Mouse (Mus musculus) kidney, postnatal 14 days (tissue): ENCODE results near the gene Dhrs2.

Experiments
- DNase-seq: peaks from one replicate; pipeline ENCODE4 v3.0.0; 2022; ENCODE audit warnings: mixed read lengths

Gene Dhrs2

DNA sequence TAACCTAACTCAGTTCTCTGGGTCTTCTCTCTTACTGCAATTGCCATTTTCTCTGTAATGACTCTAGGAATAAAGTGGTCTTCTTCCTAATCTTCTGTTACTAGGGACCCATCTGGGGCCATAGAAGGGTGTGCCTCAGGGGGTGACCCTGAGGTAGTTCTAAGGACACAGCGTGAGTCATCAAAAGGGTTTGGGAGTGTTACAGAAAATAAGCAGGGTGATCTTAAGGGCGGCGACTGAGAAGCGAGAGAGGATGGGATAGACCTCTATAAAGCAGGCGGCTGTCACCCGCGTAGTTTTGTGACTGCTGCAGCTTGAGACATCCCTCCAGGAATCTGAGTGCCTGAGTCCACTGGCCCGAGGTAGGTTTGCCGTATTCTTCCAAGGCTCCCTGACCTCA lies at the start of gene Dhrs2:
Gene Dhrs2, plus strand, starts transcription at position 301 of the 400 bp plus-strand sequence.
- no peak for DNase-seq

DNA sequence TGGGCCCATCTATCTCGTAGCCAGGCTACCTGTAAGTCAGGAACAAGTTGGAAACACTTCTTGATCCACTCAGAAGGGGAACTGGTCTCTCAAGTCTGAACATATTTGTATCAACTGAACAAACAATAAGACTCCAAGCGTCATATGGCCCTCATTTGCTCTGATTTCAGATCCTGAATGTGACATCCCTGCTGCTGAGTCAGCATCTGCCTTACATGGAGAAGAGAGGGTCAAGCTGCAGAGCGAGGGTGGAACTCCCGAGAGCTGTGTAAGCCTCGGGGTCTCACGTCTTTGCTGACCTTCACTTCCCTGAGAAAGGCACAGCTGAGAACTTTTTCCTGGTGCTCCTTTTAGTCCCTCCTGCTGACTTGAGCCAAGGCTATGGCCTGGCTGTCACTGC lies 47.6 kb upstream of the Dhrs2 start:
- DNase-seq = no peak

DNA sequence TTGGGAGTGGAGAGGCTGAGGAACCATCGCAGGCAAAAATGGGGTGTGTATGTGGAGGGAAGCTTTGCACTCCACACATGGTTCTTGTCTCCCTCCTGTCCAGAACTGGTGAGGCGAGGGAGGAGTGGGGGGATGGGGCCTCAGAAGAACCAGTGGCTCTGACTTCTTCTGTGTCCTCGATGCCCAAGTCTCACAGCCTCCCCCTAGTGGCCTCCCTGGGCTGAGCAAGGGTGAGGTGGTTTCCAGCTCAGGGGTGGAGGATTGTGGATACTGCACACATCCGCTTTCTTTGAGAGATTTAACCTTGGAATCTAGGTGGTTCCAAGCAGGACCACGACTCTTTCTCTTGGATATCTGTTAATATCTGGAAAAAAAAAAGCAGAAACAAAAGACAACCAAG lies 44.5 kb upstream of the Dhrs2 start:
- DNase-seq = peak; percentile 58

DNA sequence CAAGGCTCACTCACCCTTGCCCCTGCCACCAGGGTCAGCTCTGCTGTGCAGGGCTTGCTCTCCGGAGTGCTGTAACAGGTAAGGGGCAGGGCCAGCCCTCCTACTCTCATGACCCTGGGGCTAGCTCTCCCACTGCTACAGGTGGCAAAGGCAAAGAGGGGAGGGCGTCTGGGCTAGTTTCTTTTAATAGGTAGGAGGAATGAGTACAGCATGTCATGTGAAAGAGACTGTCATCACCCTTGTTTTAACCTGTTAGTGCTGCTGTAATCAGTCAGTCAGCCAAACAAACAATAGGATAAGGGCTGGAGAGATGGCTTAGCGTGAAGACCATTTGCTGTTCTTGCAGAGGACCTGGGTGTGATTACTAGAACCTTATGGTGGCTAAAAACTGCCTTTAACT lies 40.9 kb upstream of the Dhrs2 start:
- DNase-seq = no peak

DNA sequence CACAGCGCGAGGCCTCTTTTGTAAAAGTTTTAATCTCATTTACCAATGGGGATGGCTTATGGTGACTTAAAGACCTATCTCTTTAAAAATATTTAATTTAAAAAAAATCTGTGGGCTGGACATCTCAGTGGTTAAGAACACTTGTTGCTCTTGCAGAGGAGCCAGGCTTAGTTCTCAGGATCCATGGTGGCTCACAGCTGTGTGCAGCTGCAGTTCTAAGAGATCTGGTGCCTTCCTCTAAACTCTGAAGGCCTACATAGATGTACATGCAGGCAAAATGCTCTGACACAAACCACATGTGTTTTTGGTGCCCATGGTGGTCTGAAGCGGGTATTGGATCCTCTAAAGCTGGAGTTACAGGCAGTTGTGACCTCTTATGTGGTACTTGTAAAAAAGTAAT lies 38.6 kb upstream of the Dhrs2 start:
- no peak for DNase-seq

DNA sequence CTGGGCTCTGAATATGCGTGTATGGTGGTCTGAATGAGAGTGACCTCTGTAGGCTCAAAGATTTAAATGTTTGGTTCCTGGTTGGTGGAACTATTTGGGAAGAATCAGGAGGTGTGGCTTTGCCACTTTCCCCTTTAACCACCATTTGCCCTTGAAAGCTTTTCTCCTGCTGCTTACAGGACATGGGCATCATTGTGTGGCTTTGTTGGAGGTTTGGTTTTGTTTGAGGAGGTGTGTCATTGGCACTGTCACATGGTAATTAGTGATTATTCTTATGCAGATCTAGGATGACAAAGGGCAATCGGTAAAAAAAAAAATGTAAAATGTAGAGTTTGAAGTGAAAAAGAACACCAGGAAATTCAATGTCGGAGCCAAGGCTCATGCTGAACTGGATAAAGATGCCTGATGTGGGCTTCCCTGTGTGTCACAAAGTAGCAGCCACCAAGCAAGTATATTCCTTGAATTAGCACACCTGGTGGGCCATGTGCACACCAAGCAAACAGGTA lies 37.1 kb upstream of the Dhrs2 start:
- no peak for DNase-seq

DNA sequence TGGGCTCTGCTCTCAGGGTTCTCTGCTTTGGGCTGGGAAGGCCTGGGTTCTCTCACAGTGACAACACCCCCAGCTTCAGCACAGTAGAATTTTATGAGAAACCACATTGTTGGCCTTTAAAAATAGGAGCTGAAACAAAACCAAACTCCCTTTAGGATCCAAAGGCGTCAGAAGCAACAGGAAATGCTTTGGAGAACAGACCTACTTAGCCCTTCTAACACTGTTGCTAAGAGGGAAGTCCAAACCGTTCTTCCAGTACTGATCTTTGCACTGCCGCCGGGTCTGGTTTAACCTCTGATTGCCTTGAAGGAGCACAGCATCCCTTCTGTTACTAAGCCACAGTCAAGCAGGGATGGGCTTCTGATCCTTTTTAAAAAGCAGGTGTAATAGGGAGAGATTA lies 33.3 kb upstream of the Dhrs2 start:
- DNase-seq = peak; percentile 15

DNA sequence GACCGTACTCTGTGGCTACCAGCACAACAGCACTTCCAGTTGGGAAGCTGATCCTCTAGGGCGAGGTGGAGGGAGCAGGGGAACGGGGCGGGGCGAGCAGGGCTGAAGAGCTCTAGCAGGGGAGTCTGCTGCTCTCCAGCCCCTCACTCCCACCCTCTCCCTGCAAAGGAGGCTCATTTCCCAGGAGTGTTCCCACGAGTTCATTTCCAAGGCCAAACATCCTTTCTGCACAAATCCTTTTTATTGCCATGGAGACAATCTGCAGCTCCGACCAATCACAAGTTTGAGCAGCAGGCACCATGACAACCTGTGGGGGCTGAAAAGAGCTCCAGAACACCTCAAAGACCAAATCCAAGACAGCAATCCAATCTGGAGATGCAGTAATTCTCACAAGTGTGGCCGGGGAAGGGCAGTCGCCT lies 32.4 kb upstream of the Dhrs2 start:
- DNase-seq = no peak

DNA sequence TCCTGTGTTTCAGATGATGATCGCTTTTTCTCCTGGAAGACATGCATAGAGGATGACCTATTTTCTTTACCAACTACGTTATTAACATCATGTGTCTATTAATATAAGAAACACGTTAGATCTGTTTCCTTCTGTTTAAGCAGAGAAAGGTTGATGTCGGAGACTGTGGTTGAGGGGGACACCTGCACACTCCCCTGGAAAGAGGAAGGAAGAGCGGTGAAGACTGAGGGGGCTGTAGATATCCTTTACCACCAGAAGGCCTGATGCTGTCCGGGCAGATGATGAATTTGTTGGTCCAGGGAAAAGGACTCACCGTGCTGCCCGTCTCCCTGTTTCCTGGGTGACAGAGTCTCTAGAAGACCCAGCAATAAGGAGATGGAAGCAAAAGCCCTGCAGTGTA lies 28.5 kb upstream of the Dhrs2 start:
- no peak for DNase-seq

DNA sequence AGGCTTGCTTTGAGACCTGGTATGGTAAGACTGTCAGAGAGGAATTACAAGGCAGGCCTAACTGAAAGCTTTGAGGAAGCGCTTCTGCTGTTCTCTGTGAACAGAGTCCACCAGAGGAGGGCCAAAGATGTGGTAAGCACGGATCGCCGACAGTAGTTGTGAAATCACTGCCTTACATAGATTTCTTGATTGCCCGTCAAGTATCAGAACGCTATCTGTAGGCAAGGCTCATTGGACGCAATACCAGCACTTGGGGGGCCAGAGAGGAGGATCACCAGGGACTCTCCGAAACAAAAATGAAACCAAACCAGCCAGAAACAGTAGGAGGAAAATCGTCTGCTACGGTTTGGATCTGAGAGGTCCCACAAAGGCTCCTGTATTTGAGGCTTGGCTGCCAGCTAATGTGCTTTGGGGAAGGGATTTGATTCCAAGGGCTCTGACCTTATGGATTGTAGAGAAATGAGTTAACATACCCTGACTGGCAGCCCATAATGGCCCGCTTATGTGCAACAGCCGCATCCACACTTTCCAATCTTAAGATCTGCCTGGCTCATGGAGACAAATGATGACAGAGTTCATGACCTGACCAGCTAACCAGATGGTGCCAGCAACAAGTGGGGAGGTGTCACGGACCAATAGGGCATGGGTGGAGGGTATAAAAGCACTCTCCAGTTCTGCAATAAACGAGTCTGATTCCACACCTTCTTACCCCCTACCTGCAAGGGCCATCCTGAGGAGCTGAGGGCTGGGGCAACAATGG lies 27.8 kb upstream of the Dhrs2 start:
- DNase-seq = peak; percentile 32

DNA sequence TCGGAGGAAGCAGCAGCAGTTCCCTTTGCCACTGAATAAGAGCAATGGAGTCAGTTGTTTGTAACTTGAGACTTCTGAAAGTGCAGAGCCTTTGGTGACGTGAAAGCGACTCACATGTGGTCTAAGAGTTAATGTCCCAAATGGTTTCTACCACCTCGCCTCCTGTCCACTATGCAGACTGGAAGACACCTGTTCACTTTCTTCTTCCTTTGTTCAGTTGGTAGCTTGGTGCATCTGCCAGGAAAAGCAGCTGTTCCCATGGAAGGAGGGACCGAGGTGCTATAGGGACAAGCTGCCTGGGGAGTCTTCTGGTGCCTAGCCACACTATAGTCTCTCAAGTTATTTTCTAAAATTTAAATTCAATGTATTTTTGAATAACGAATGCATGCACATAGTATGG lies 27.0 kb upstream of the Dhrs2 start:
- no peak for DNase-seq

DNA sequence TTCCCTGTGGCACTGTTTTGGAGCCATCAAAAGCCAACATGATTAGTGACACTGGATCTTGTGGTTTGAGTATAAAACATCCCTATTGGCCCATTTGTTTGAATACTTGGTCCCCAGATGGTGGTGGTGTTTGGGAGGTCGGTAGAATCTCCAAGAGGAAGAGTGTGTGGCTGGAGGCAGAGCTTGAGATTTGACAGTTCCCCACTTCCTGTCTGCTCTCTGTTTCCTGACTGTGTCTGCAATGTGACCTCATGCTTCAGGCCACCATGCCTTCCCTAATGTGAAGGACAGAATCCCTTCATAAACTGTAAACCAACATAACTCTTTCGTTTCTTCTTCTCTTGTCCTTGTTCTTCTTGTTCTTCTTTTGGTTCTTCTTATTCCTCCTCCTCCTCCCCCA lies 24.7 kb upstream of the Dhrs2 start:
- no peak for DNase-seq

DNA sequence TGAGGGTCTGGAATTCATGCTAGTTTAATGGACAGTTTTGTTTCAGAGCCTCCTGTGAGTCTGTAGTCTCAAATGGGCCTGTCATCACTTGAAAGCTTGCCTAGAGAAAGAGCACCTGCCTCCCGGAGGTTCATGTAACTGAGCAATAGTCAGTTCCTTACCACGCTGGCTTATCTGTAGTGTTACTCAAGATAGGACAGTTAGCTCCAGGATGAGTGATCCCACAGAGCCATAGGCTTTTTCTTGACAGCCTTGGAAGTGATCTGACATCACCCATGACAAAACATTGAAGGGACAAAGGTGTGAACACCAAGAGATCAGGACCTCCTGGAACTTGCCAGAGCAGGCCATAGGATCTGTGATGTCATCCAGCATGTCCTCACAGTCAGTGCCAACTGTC lies 23.6 kb upstream of the Dhrs2 start:
- no peak for DNase-seq

DNA sequence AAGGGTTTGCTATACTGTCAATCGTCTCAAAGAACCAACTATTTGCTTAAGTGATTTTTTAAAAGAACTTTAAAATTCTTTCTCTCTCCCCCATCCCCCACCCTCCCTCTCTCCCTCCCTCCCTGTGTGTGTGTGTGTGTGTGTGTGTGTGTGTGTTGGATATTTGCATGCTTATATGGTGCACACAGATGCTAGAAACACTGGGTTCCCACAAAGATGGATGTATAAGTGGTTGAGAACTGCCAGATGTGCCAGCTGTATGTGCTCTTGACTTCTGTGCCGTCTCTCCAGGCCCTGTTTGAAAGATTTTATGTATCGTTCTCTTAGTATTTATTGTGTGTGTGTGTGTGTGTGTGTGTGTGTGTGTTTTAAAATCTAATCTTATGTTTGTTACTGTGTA lies 17.3 kb upstream of the Dhrs2 start:
- DNase-seq = no peak

DNA sequence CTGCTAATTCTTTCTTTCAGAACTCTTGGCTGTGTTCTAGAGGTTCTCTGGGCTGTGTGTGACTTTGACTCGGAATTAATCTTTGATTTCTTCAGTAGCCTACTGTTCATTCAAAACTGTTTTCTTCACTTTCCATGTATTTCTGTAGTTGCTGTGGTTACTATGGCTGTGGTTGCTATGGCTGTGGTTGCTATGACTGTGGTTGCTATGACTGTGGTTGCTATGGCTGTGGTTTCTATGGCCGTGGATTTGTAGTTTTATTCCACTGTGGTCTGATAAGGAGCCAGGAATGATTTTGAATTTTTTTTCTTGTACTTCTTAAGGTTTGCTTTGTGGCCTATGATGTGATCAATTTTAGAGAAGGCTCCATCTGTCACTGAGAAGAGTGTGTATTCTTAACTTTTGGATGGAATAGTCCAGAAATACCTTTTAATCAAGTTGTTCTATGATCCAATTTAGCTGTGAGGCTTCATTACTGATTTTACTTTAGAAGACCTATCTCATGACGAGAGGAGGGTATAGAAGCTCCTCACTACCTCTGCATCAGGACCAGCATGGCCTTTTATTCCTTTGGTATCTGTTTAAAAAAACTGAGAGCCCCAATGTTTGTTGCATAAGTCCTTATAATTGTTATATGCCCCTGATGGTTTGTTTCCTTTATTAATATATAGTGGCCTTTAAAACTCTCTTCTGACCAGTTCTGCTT lies 16.6 kb upstream of the Dhrs2 start:
- DNase-seq = no peak

DNA sequence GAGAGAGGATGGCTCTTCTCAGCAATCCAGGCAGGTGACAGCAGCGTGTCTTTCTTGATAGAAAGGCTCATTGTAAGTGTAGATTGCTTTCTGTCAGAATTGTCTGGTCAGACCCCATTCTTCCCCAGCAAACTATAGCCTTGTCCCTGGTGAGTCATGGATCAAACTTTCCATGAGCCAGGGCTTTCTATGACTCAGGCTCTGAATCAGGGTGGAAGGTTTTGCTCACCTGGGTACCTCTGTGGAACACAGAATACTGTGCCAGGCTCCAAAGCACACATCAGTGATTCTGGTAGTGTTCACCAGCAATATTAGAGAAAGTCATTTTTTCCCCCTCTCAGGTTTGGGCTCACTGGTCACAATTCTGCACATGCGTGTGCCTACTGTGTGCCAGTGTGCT lies 13.5 kb upstream of the Dhrs2 start:
- DNase-seq = no peak

DNA sequence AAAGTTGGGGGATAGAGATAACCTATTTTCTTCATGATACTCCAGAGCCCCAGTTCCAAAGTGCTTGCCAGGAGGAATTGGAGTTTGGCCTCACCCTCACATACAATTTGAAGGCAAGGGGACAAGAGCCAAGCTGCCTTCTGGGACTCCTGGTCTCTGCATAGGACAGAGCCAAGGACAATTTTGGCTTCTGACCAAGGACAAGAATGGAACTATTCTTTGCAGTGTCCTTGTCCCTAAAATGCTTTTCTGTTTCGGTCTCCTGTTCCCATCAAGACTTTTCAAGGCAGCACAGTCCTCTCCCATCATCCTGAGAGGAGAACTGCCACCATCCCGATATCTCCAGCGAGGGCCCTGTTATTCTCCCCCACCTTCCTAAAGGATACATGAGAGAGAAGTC lies 8.2 kb upstream of the Dhrs2 start:
- no peak for DNase-seq

DNA sequence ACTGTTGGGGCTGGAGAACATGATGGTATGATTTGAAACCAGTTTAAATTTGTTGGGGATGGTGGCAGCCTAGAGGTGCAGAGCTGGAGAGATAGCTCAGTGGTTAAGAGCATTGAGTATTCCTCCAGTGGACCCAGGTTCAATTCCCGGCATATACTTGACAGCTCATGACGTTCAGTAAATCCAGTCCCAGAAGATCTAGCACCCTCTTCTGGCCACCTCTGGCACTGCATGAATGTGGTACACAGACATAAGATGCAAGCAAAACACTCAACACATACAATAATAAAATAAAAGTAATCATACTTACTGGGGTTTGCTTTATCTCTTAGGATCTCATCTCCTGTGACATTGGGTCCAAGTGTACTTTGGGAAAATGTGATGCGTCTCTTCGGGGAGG lies 7.3 kb upstream of the Dhrs2 start:
- DNase-seq = peak; percentile 26

DNA sequence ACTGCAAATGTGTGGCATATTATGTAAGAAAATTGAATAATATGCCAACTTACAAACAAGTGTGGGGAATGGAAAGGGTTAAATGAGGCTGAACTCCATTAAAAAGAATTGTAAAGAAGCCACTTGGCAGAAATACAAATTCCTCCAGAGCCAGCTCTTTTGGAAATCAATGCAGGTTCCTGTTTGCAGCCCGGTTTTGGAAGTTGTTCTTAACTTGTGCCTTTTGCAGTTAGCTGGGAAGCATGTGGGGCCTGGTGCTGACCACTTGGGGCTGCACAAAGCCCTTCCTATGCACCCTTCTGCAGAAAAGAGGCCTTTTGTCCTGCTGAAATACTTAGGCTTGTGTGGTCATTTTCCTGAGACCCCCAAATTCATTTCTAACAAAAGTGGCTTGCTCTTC lies 1.4 kb downstream of the Dhrs2 start:
- peak; percentile 6 for DNase-seq

DNA sequence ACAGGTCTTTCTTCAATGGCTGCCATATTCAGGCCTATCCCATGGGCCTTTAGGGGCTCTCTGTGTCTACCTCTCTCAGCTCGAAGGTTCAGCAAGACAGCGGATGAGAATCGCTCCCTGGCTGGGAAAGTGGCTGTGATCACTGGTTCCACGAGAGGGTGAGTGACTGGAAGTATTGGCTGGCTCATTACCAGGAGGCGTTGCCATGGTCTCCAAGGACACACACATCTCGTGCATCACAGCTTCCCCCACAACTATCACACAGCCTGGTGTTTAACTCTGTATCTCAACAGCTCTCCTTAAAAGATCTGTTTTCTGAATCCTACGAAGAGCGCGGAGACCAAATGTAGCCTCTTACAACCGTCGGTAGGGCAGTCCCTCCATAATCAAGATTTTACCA lies 12.8 kb downstream of the Dhrs2 start:
- no peak for DNase-seq

DNA sequence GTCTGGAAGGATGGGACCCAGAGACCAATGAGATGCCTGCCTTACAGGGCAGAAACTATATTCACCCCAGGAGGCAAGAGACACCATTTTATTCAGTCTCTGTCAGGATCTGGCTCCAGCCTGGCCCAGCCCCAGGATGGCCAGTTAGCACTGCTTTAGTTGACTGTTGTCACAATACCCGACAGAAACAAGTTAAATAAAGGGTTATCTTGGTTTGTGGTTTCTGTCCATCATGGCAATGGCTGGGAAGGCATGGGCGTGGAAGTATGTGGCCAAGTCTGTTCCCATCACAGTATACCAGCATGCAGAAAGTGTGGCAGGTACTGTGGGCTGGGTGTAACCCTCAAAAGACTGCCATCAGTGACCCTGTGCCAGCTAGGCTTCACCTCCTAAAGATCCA lies 14.9 kb downstream of the Dhrs2 start:
- DNase-seq = no peak

DNA sequence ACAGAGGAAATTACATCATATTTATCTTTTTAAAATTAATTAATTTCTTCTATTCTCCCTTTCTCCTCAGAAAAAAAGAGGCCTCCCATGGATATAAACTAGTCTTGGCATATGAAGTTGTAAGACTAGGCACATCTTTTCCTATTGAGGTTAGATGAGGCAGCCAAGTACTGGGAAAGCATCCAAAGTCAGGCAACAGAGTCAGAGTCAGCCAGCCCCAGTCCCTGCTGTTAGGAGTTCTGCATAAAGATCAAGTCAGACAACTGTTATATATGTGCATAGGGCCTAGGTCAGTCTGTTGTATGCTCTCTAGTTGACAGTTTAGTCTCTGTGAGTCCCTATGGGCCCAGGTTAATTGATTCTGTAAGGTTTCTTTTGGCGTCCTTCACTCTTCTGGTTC lies 20.9 kb downstream of the Dhrs2 start:
- DNase-seq = no peak

DNA sequence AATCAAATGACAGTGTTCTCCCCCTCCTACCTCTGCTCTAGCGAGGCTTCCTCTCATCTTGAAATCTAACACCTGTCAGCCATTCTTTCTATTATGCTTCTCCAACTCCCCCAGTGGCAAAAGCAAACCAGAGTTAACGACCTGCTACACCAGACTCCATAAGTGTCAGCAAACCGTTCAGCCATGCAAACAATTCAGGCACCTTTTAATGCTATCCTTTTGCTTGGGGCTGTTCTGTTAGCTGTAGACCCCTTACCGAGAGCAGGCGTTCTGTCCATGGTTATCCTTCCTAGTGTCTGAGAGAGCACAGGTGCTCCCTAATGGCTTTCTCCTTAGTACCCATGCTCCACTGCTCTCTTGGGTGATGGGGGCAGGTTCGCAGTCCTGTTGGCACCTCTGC lies 25.4 kb downstream of the Dhrs2 start:
- no peak for DNase-seq

DNA sequence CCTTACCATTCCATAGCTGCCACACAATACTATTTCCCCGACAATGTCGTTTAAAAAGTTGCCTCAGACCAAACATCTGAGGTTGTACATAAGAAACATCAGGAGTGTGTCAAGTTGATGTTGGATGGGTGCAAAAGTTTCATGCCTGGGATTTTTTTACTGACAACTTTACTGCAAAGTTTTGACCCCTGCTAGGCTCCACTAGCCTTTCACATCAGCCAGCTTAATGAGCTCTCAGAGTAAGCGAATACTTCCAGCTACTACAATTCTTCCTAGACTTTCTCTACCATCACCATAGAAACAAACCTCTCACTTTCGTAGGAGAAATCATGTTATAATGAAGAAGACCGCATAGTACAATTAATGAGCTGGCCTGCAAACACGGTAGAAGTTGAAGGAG lies 26.5 kb downstream of the Dhrs2 start:
- peak; percentile 10 for DNase-seq

DNA sequence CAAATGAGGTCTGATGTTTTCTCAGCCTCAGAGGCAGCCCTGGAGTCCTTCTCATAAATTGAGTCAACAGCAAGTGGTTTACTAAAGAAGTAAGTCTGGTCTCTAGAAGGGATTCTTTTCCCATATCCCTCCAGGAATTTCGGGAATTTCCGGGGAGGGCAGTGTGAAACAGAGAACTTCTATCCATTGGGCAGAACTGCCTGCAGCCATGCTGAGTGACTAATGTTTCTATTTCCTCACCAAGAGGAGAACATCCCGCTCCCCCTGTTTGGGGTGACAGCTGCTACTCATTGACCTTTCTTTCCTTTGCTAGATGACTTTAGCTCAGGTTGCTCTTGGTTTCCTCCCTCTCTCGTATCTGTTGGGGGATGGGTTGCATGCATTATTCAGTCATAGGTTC lies 31.8 kb downstream of the Dhrs2 start:
- peak; percentile 20 for DNase-seq
